Mouse (Mus musculus) cerebellum, postnatal 25 days (tissue): ENCODE results near the gene Fbxl18.

Experiments
- DNase-seq, 2 experiments: peaks; one replicate each; pipeline ENCODE4 v3.0.0; 2021; ENCODE audit warnings: mixed read lengths in 2 of 2

Gene Fbxl18

GRCm38 (mm10) chr5:142915231-142915630, 20.0 kb upstream of the Fbxl18 start:
- no peak for DNase-seq

- no peak for DNase-seq
These were observed 17.5 kb upstream of the Fbxl18 start for GRCm38 (mm10) chr5:142912739-142913138.

- DNase-seq: no peak
These were observed 17.1 kb upstream of the Fbxl18 start for GRCm38 (mm10) chr5:142912320-142912719.

- DNase-seq: no peak
These were observed 16.4 kb upstream of the Fbxl18 start for GRCm38 (mm10) chr5:142911629-142912028.

- DNase-seq: no peak
These were observed 14.5 kb upstream of the Fbxl18 start for GRCm38 (mm10) chr5:142909576-142910278.

GRCm38 (mm10) chr5:142908941-142909575, 13.8 kb upstream of the Fbxl18 start:
- no peak for DNase-seq

- peak; percentile 53 to 75 for DNase-seq
These were observed 12.8 kb upstream of the Fbxl18 start for GRCm38 (mm10) chr5:142907803-142908559.

- DNase-seq: peak in 1 of 2 experiments; percentile 68
These were observed 12.0 kb upstream of the Fbxl18 start for GRCm38 (mm10) chr5:142907048-142907802.

GRCm38 (mm10) chr5:142906532-142907047, 11.4 kb upstream of the Fbxl18 start, which contains the start of gene Actb:
TSS of gene Actb (minus strand) at chr5:142906754.
- peak; percentile 98 for DNase-seq

- DNase-seq: peak; percentile 99
These were observed 10.7 kb upstream of the Fbxl18 start for GRCm38 (mm10) chr5:142905725-142906531.

GRCm38 (mm10) chr5:142905038-142905695, 9.9 kb upstream of the Fbxl18 start:
- DNase-seq: no peak

GRCm38 (mm10) chr5:142904208-142905037, 9.2 kb upstream of the Fbxl18 start:
- no peak for DNase-seq

- no peak for DNase-seq
These were observed 8.4 kb upstream of the Fbxl18 start for GRCm38 (mm10) chr5:142903470-142904207.

GRCm38 (mm10) chr5:142902506-142903314, 7.5 kb upstream of the Fbxl18 start:
- DNase-seq: no peak

- no peak for DNase-seq
These were observed 6.8 kb upstream of the Fbxl18 start for GRCm38 (mm10) chr5:142901846-142902505.

GRCm38 (mm10) chr5:142901355-142901802, 6.2 kb upstream of the Fbxl18 start:
- peak in 1 of 2 experiments; percentile 48 for DNase-seq

GRCm38 (mm10) chr5:142900651-142901050, 5.4 kb upstream of the Fbxl18 start:
- DNase-seq: peak in 1 of 2 experiments; percentile 23
